9 mouse cellular contexts compared by ENCODE assay signal in the genomic region with DNA sequence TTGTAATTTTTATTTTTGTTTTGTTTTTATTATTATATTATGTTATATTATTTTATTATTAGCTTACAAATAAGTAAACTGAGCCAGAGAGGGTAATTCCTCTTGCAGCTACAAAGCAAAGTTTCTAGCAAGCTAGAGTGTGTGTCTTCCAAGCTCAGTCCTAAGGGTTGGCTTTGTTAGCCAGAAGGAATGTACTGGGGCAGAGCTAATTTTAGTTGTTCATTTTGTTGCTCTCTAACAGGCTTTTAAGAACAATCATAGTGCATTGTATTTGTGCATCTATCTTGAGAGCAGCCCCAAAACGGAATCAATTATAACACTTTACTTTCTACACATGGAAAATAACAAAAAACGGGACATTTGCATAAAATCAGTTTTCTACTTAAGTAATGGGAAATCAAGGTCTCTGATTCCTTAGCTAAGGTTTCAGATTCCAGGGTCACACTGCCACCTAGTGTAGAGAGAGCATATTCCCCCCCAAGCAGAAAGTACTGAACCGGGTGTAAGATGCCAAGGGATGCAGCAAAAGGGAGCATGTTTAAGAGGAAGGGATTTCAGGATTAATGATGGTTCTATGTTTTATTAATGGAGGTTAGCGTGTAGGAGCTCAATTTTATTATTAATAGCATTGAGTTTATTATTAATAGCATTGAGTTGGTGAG. TPM values are rescaled to one million over a fixed set of nuclear protein-coding genes. Genes with fewer than 3 reads are reported as not detected.
A peak's percentile ranks its signal among the peaks of the same experiment; 100 is the strongest.
DNase-seq lines count a peak whose midpoint lies in the region; ATAC-seq lines count a peak whose summit lies in the region.
"Had no signal": no experiment of that assay in that cellular context is flagged by ENCODE, and none has a peak within 500 bp of the region (broad histone marks: within the 10 kb centered on the region; RNA-seq: fewer than 3 reads in every experiment).

No protein-coding gene starts in this region.

- H3K4me3 ChIP-seq in midbrain, embryonic 12.5 days, result no peak overlapping the region
- H3K4me3 ChIP-seq: liver, embryonic 15.5 days had no signal

- intact Hi-C loops in heart, postnatal 36 days (cut with DNase I), result loop anchor here (2.0 kb wide), 2 partner anchors 345 to 409 kb away; no protein-coding TSS in a partner anchor

- no peak overlapping the region for H3K4me2 ChIP-seq in midbrain, embryonic 12.5 days (replicated peaks)
- H3K4me2 ChIP-seq: liver, embryonic 15.5 days had no signal

- H3K36me3 ChIP-seq in midbrain, embryonic 12.5 days, result no peaks in the 10 kb centered on the region
- H3K36me3 ChIP-seq: liver, embryonic 15.5 days had no signal

- no peak overlapping the region for H3K9ac ChIP-seq in midbrain, embryonic 12.5 days (replicated peaks)
- H3K9ac ChIP-seq: liver, embryonic 15.5 days had no signal

- 5% methylated on average over 4 of the region's 4 CpGs for WGBS in midbrain, embryonic 12.5 days

- no peak overlapping the region for H3K27ac ChIP-seq in midbrain, embryonic 12.5 days (replicated peaks)
- H3K27ac ChIP-seq: liver, embryonic 15.5 days had no signal

- peak; percentile 72 for ATAC-seq in midbrain, embryonic 12.5 days (ENCODE audit: low FRiP score, low read depth)

- no peaks in the 10 kb centered on the region for H3K9me3 ChIP-seq in midbrain, embryonic 12.5 days
- H3K9me3 ChIP-seq: liver, embryonic 15.5 days had no signal

- no peaks in the 10 kb centered on the region for H3K4me1 ChIP-seq in midbrain, embryonic 12.5 days
- H3K4me1 ChIP-seq: liver, embryonic 15.5 days had no signal

- peak; percentile 20 for DNase-seq in gastrocnemius, postnatal 10 days
- no peak for DNase-seq in gastrocnemius, postnatal 25 days
- DNase-seq in MN1 (ENCODE audit: low spot score), result peak; percentile 64
- peak; percentile 31 to 63 for DNase-seq in cerebellum, postnatal 4 days (ENCODE audit: low spot score in 2 of 2)
- peak; percentile 14 to 30 for DNase-seq in heart, postnatal 36 days
- DNase-seq in layer of hippocampus, adult 9-10 months (ENCODE audit: low spot score), result peak; percentile 67
- no peak for DNase-seq in spleen, postnatal 4 days (ENCODE audit: low spot score in 2 of 2)

- no peaks in the 10 kb centered on the region for H3K27me3 ChIP-seq in midbrain, embryonic 12.5 days
- H3K27me3 ChIP-seq: liver, embryonic 15.5 days had no signal

RNA-seq across cellular contexts. Expression of gene Col9a1, which starts 6.1 kb away (rescaled TPM):
- under 1 TPM; 0.47 to 0.86 TPM for total RNA-seq in gastrocnemius, postnatal 10 days (2021)
- under 1 TPM; 0.16 to 0.36 TPM for total RNA-seq in gastrocnemius, postnatal 25 days (2021)
- under 1 TPM in 1 of 2 experiments, not detected in 1; 0.08 TPM for total RNA-seq in heart, postnatal 36 days (2021)
- 10.8 and 23.4 TPM in 2 replicates for polyA plus RNA-seq in midbrain, embryonic 12.5 days (2016; fragmentation: Nextera tagmentation; extraction: Ambion mirVana)

Comparison
In these comparisons a context has a peak if more than half of its experiments do, and no peak if none do; other contexts are left out.
1. DNase-seq: peak in gastrocnemius, postnatal 10 days (single experiment), MN1 (single experiment), cerebellum, postnatal 4 days (2 of 2), heart, postnatal 36 days (2 of 2) and layer of hippocampus, adult 9-10 months (single experiment); none in gastrocnemius, postnatal 25 days (single experiment) and spleen, postnatal 4 days (0 of 2).